Mouse (Mus musculus): ENCODE results near the gene Tpx2. TPM values are rescaled to one million over a fixed set of nuclear protein-coding genes. Genes with fewer than 3 reads are reported as not detected.

Tpx2 gene
- polyA plus RNA-seq (2012; rRNA removed; ENCODE audit: low replicate concordance), result 0.42 and 3.3 TPM in 2 replicates

GRCm38 (mm10) chr2:152847815-152848302, at the start of gene Tpx2:
Gene Tpx2, plus strand, starts transcription at chr2:152847964.

DNA sequence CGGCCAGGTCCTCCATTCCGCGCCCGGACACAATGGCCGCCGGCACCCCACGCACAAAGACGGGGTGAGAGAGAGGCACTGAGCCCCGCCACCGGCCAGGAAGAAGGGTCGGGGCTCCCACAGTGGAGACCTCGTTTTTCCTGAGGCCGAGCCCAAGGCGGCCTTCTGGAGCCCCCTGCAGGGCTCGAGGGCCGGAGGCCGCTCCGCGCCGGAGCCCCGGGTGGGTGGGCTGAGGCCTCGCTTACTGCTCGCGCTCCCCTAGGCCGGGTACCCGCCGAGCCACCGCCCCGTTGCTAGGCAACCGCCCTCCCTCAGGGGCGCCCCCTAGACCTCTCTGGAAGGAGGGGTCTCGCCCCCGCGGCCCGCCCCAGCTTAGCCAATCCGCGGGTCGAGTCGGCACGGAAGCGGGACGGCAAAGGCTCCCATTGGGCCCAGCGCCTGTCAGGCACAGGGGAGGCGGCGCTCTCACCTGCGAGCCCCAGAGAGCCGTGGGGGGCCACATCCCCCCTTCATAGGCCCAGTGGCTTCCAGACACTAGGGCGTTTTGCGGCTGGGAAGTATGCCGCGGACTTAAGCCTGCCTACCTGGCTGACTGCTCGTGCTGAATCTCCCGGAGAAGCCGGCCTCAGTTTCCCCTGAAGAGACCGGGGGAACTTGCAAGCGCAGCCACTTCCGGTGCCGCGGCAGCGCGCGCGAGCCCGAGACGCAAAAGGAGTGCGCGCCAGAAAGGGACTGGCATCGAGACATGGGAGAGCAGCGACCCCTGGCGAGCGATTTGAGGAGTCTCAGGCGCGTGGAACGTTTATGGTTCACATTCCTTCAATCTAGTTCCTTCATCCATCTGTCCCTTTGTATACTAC, 16.5 kb upstream of the Tpx2 start, which contains the start of gene Bcl2l1:
Bcl2l1 (minus strand) TSS at position 710 of the 860 bp plus-strand sequence.

GRCm38 (mm10) chr2:152911031-152911430, 63.3 kb downstream of the Tpx2 start, which contains the start of gene Mylk2:
Gene Mylk2, plus strand, starts transcription at chr2:152911352.

DNA sequence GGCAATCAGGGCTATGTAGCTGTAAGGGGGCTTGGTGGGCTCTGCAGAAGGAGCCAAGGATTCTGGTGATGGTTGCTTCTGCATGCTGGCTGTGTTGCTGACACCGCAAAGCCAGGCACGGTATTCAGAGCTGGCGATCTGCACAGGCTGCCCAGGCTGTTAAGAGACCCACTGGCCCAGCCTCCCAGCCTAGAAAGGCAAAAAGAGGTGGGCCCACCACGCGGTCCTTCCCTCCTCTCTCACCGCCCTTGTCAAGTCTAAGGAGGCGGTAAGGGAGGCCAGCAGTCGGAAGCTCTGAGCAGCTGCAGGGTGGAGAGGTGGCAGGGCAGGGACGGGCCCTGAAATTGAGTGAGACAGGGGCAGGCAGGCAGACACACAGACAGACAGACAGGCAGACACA, 85.3 kb downstream of the Tpx2 start, which contains the start of gene Foxs1:
Foxs1 (minus strand) TSS at position 161 of the 400 bp plus-strand sequence.

Other genes with a start within 250 kb of the Tpx2 start
- gene Defb45, start 248.6 kb upstream of the Tpx2 start, polyA plus RNA-seq (2012; rRNA removed; ENCODE audit: low replicate concordance), result not detected in 2 replicates
- not detected in 2 replicates for gene Defb36, start 243.6 kb upstream of the Tpx2 start, polyA plus RNA-seq (2012; rRNA removed; ENCODE audit: low replicate concordance)
- gene Defb25, start 224.9 kb upstream of the Tpx2 start, polyA plus RNA-seq (2012; rRNA removed; ENCODE audit: low replicate concordance), result 5.3 TPM in 1 of 2 replicates, not detected in the other
- gene Rem1, start 221.0 kb upstream of the Tpx2 start, polyA plus RNA-seq (2012; rRNA removed; ENCODE audit: low replicate concordance), result 13.6 and 24.9 TPM in 2 replicates
- gene H13, start 178.5 kb upstream of the Tpx2 start, polyA plus RNA-seq (2012; rRNA removed; ENCODE audit: low replicate concordance), result 138 and 143 TPM in 2 replicates
- 7.2 and 10.9 TPM in 2 replicates for gene Mcts2, start 160.9 kb upstream of the Tpx2 start, polyA plus RNA-seq (2012; rRNA removed; ENCODE audit: low replicate concordance)
- 163 and 303 TPM in 2 replicates for gene Id1, start 111.7 kb upstream of the Tpx2 start, polyA plus RNA-seq (2012; rRNA removed; ENCODE audit: low replicate concordance)
- gene Cox4i2, start 93.8 kb upstream of the Tpx2 start, polyA plus RNA-seq (2012; rRNA removed; ENCODE audit: low replicate concordance), result 9.4 and 12.8 TPM in 2 replicates
- 44.2 and 57.2 TPM in 2 replicates for gene Bcl2l1, start 16.2 kb upstream of the Tpx2 start, polyA plus RNA-seq (2012; rRNA removed; ENCODE audit: low replicate concordance)
- 0.13 and 0.22 TPM in 2 replicates for gene Mylk2, start 63.4 kb downstream of the Tpx2 start, polyA plus RNA-seq (2012; rRNA removed; ENCODE audit: low replicate concordance)
- 17.5 and 19.5 TPM in 2 replicates for gene Foxs1, start 85.2 kb downstream of the Tpx2 start, polyA plus RNA-seq (2012; rRNA removed; ENCODE audit: low replicate concordance)
- gene Dusp15, start 103.7 kb downstream of the Tpx2 start, polyA plus RNA-seq (2012; rRNA removed; ENCODE audit: low replicate concordance), result 0.49 and 3.4 TPM in 2 replicates
- gene Ttll9, start 114.5 kb downstream of the Tpx2 start, polyA plus RNA-seq (2012; rRNA removed; ENCODE audit: low replicate concordance), result 0.56 and 0.68 TPM in 2 replicates
- 76.8 and 98.9 TPM in 2 replicates for gene Pdrg1, start 167.5 kb downstream of the Tpx2 start, polyA plus RNA-seq (2012; rRNA removed; ENCODE audit: low replicate concordance)
- not detected in 2 replicates for gene Xkr7, start 183.9 kb downstream of the Tpx2 start, polyA plus RNA-seq (2012; rRNA removed; ENCODE audit: low replicate concordance)
- gene Ccm2l, start 218.0 kb downstream of the Tpx2 start, polyA plus RNA-seq (2012; rRNA removed; ENCODE audit: low replicate concordance), result 30.7 and 85.0 TPM in 2 replicates

Measured in subcutaneous adipose tissue, adult 2 months (tissue).